Mouse (Mus musculus) Patski (cell line): ENCODE results near the gene Vpreb2. TPM values are rescaled to one million over a fixed set of nuclear protein-coding genes. Genes with fewer than 3 reads are reported as not detected.
A peak's percentile ranks its signal among the peaks of the same experiment; 100 is the strongest.
"Not testable (repeated sequence)": the region's sequence is repeated elsewhere in the genome, so short reads cannot be mapped to it uniquely, and the experiment has no call there.

Experiments used
- ATAC-seq: fragments of 100-300 bp; one replicate; pipeline ENCODE4 v1.8.0; 2021
- CTCF ChIA-PET: fragments of 350-600 bp; sonication (Branson Sonifier 250); formaldehyde crosslinking; loops from one replicate; lab custom pipeline; 2022; ENCODE audit warnings: inconsistent platforms; lab: Charles Lee
- POLR2A ChIA-PET: fragments of 350-600 bp; sonication (Branson Sonifier 250); formaldehyde crosslinking; loops from one replicate; lab custom pipeline; 2022; ENCODE audit warnings: antibody characterized with exemption, inconsistent platforms; lab: Charles Lee
- DNase-seq: peaks from one replicate; pipeline ENCODE4 v3.0.0-alpha.2; 2011; ENCODE audit warnings: low read depth, low spot score
- H3K27me3 ChIP-seq: fragments of 371-371 bp; one replicate; pipeline ENCODE4 v1.5.1; 2021
- CTCF ChIP-seq: fragments of 100-300 bp; IDR thresholded peaks from one replicate; pipeline ENCODE4 v1.5.1; 2021
- in situ Hi-C: fragments of 300-500 bp; cut with MboI; formaldehyde crosslinking; loops from 3 replicates; pipeline ENCODE4 v1.11.1; 2018; ENCODE audit warnings: low pct_unique_long_range_greater_than_20kb, mixed read lengths
- polyA plus RNA-seq: library from polyadenylated mRNA; unstranded; gene quantifications from one replicate; pipeline ENCODE4 v1.2.3, GENCODE M21; 2021

Vpreb2 gene
- polyA plus RNA-seq, 1 experiment from 2014 or later = 0.31 TPM

GRCm38 (mm10) chr16:17985078-17985477, 4.8 kb downstream of the Vpreb2 start:
- no peak for DNase-seq
- no peak for ATAC-seq
- H3K27me3 ChIP-seq = no peaks in the 10 kb centered on the region
- POLR2A ChIA-PET = interaction anchor here (1.0 kb wide), 1 partner anchor 37 kb away, joined by 3 read pairs; no protein-coding TSS in a partner anchor
- no peak for TF ChIP-seq CTCF
- in situ Hi-C loops = loop anchor here (5.0 to 25.0 kb wide), 2 partner anchors 73 to 1123 kb away; partner anchors contain the start of genes Ess2, Igll1, Top3b and Vpreb1
- CTCF ChIA-PET = interaction anchor here (1.9 kb wide), 1 partner anchor 47 kb away, joined by 4 read pairs; no protein-coding TSS in a partner anchor

- in situ Hi-C loops = loop anchor here (5.0 to 25.0 kb wide), 2 partner anchors 74 to 1124 kb away; partner anchors contain the start of genes Ess2, Igll1, Top3b and Vpreb1
These were observed 6.4 kb downstream of the Vpreb2 start for GRCm38 (mm10) chr16:17986456-17987132.

GRCm38 (mm10) chr16:17987703-17988102, 7.5 kb downstream of the Vpreb2 start:
- ChIA-PET CTCF (no interaction called here), POLR2A (no interaction called here)
- no peak for ATAC-seq
- no peaks in the 10 kb centered on the region for H3K27me3 ChIP-seq
- in situ Hi-C loops = loop anchor here (5.0 to 25.0 kb wide), 2 partner anchors 75 to 1125 kb away; partner anchors contain the start of genes Ess2, Igll1, Top3b and Vpreb1
- no peak for TF ChIP-seq CTCF
- no peak for DNase-seq

More at GRCm38 (mm10) chr16:17986456-17987132, 6.4 kb downstream of the Vpreb2 start:
- DNase-seq = peak; percentile 9
- ChIA-PET POLR2A (interaction anchor here (0.5 to 0.7 kb wide), 2 partner anchors 57 to 58 kb away, joined by 3 read pairs; no protein-coding TSS in a partner anchor), CTCF (interaction anchor here (0.6 to 1.0 kb wide), 4 partner anchors 10 to 58 kb away, joined by 3 read pairs; no protein-coding TSS in a partner anchor)
- no peaks in the 10 kb centered on the region for H3K27me3 ChIP-seq
- no peak for ATAC-seq
- TF ChIP-seq CTCF = peak; percentile 89

GRCm38 (mm10) chr16:17992321-17992720, 12.1 kb downstream of the Vpreb2 start:
- H3K27me3 ChIP-seq, ATAC-seq, DNase-seq, CTCF ChIA-PET: not testable (repeated sequence)
- in situ Hi-C loops = loop anchor here (25.0 kb wide), 1 partner anchor 1130 kb away; the partner anchor contains the start of genes Igll1, Top3b and Vpreb1
- POLR2A ChIA-PET = interaction anchor here (0.6 kb wide), 1 partner anchor 32 kb away, joined by 3 read pairs; no protein-coding TSS in a partner anchor

GRCm38 (mm10) chr16:17999668-18000067, 19.4 kb downstream of the Vpreb2 start:
- POLR2A ChIA-PET = no interaction called here
- CTCF ChIA-PET = no interaction called here
- ATAC-seq (no peak), DNase-seq (no peak)
- no peak for TF ChIP-seq CTCF
- in situ Hi-C loops = loop anchor here (25.0 kb wide), 1 partner anchor 1137 kb away; the partner anchor contains the start of genes Igll1, Top3b and Vpreb1
- H3K27me3 ChIP-seq = peaks cover 38% of the 10 kb centered on the region

GRCm38 (mm10) chr16:18004589-18004988, 24.4 kb downstream of the Vpreb2 start:
- no peak for TF ChIP-seq CTCF
- no peak for ATAC-seq
- no peak for DNase-seq
- ChIA-PET POLR2A (no interaction called here), CTCF (no interaction called here)
- H3K27me3 ChIP-seq = peaks cover 61% of the 10 kb centered on the region
- in situ Hi-C loops = no loop called here

GRCm38 (mm10) chr16:18007083-18007482, 26.9 kb downstream of the Vpreb2 start:
- TF ChIP-seq CTCF = no peak
- ChIA-PET POLR2A (interaction anchor here (0.7 kb wide), 1 partner anchor 43 kb away, joined by 3 read pairs; no protein-coding TSS in a partner anchor), CTCF (no interaction called here)
- peaks cover 53% of the 10 kb centered on the region for H3K27me3 ChIP-seq
- no peak for ATAC-seq
- in situ Hi-C loops = no loop called here
- no peak for DNase-seq

GRCm38 (mm10) chr16:18011101-18011500, 30.9 kb downstream of the Vpreb2 start:
- CTCF ChIA-PET = no interaction called here
- no peak for TF ChIP-seq CTCF
- peaks cover 31% of the 10 kb centered on the region for H3K27me3 ChIP-seq
- no peak for ATAC-seq
- POLR2A ChIA-PET = no interaction called here
- in situ Hi-C loops = no loop called here
- no peak for DNase-seq

GRCm38 (mm10) chr16:18016482-18016881, 36.3 kb downstream of the Vpreb2 start:
- in situ Hi-C loops, ATAC-seq, CTCF ChIA-PET, POLR2A ChIA-PET, DNase-seq: not testable (repeated sequence)
- H3K27me3 ChIP-seq = peaks cover 11% of the 10 kb centered on the region

GRCm38 (mm10) chr16:18022780-18023557, 42.7 kb downstream of the Vpreb2 start:
- in situ Hi-C loops = no loop called here
- no peak for TF ChIP-seq CTCF
- DNase-seq (no peak), ATAC-seq (no peak)
- CTCF ChIA-PET = interaction anchor here (2.7 kb wide), 1 partner anchor 14 kb away, joined by 8 read pairs; no protein-coding TSS in a partner anchor
- POLR2A ChIA-PET = no interaction called here
- peaks cover 41% of the 10 kb centered on the region for H3K27me3 ChIP-seq
